Mouse (Mus musculus) liver, embryonic 15.5 days (tissue): ENCODE measurements at regions not wholly inside any gene's neighbourhood (a gene's known extent, or its start where the extent isn't known, plus 50 kb on each side); places are given as distances from the start of the nearest gene placed in this dataset.

Experiments
- ATAC-seq: fragments of 200-750 bp; cut with Nextera tagmentation; 2 replicates; pipeline ENCODE4 v1.8.0; 2017; ENCODE audit warnings: moderate number of reproducible peaks, mild to moderate bottlenecking, moderate library complexity; ENCODE audit not compliant: insufficient read depth
- H3K27ac ChIP-seq: fragments of 300-500 bp; sonication (generic); replicated peaks from 2 replicates; pipeline ENCODE4 v1.5.1; 2015; ENCODE audit warnings: mild to moderate bottlenecking, inconsistent platforms
- H3K27me3 ChIP-seq: fragments of 300-500 bp; sonication (generic); 2 replicates; pipeline ENCODE4 v1.6.1; 2015; ENCODE audit warnings: mild to moderate bottlenecking, inconsistent platforms
- H3K36me3 ChIP-seq: fragments of 300-500 bp; sonication (generic); replicated peaks from 2 replicates; pipeline ENCODE4 v1.6.1; 2015; ENCODE audit warnings: moderate library complexity, mild to moderate bottlenecking, inconsistent platforms
- H3K4me1 ChIP-seq: fragments of 300-500 bp; sonication (generic); replicated peaks from 2 replicates; pipeline ENCODE4 v1.6.1; 2015; ENCODE audit warnings: inconsistent platforms
- H3K4me2 ChIP-seq: fragments of 300-500 bp; sonication (generic); 2 replicates; pipeline ENCODE4 v1.6.1; 2015; ENCODE audit warnings: moderate library complexity, mild to moderate bottlenecking, inconsistent platforms
- H3K4me3 ChIP-seq: fragments of 300-500 bp; sonication (generic); replicated peaks from 2 replicates; pipeline ENCODE4 v1.5.1; 2015; ENCODE audit warnings: mild to moderate bottlenecking, inconsistent platforms
- H3K9ac ChIP-seq: fragments of 300-500 bp; sonication (generic); 2 replicates; pipeline ENCODE4 v1.6.1; 2015; ENCODE audit warnings: moderate library complexity, mild to moderate bottlenecking, inconsistent platforms
- H3K9me3 ChIP-seq: fragments of 300-500 bp; sonication (generic); replicated peaks from 2 replicates; pipeline ENCODE4 v1.6.1; 2016; ENCODE audit warnings: inconsistent platforms
- WGBS: fragments of 180-500 bp; shearing (Covaris S2); methylation state at CpG from one replicate; pipeline ENCODE4 v1.1.7; 2015; ENCODE audit warnings: mixed read lengths; ENCODE audit not compliant: insufficient replicate concordance; 5-methylcytosine and 5-hydroxymethylcytosine counted together

- H3K4me3 ChIP-seq = no peak overlapping the region
- 58% methylated on average over 2 of the region's 2 CpGs for WGBS
- H3K27me3 ChIP-seq = no peaks in the 10 kb centered on the region
- no peak overlapping the region for H3K9ac ChIP-seq
- H3K4me1 ChIP-seq = no peaks in the 10 kb centered on the region
- no peaks in the 10 kb centered on the region for H3K9me3 ChIP-seq
- ATAC-seq = no peak
- no peaks in the 10 kb centered on the region for H3K36me3 ChIP-seq
- no peak overlapping the region for H3K4me2 ChIP-seq
- no peak overlapping the region for H3K27ac ChIP-seq
These were observed 136.6 kb downstream of the Sp3 start for GRCm38 (mm10) chr2:72843610-72844009.

GRCm38 (mm10) chr2:72849441-72850192, 130.6 kb downstream of the Sp3 start:
- no peaks in the 10 kb centered on the region for H3K27me3 ChIP-seq
- H3K4me1 ChIP-seq = no peaks in the 10 kb centered on the region; the same call in 1 of the 2 replicates
- H3K4me2 ChIP-seq = no peak overlapping the region; the same call in 1 of the 2 replicates
- H3K27ac ChIP-seq = no peak overlapping the region
- H3K9me3 ChIP-seq = no peaks in the 10 kb centered on the region
- H3K4me3 ChIP-seq = no peak overlapping the region
- 39% methylated on average over 12 of the region's 12 CpGs for WGBS
- no peak for ATAC-seq
- no peaks in the 10 kb centered on the region for H3K36me3 ChIP-seq
- H3K9ac ChIP-seq = no peak overlapping the region

GRCm38 (mm10) chr2:72852509-72852908, 127.7 kb downstream of the Sp3 start:
- no peaks in the 10 kb centered on the region for H3K36me3 ChIP-seq
- no peak overlapping the region for H3K27ac ChIP-seq
- WGBS = 27% methylated on average over 4 of the region's 4 CpGs
- H3K4me1 ChIP-seq = no peaks in the 10 kb centered on the region; the same call in 1 of the 2 replicates
- no peak for ATAC-seq
- no peak overlapping the region for H3K9ac ChIP-seq
- H3K9me3 ChIP-seq = no peaks in the 10 kb centered on the region
- H3K4me2 ChIP-seq = no peak overlapping the region
- no peaks in the 10 kb centered on the region for H3K27me3 ChIP-seq
- no peak overlapping the region for H3K4me3 ChIP-seq

GRCm38 (mm10) chr2:72855276-72855970, 124.8 kb downstream of the Sp3 start:
- no peaks in the 10 kb centered on the region for H3K4me1 ChIP-seq
- no peaks in the 10 kb centered on the region for H3K36me3 ChIP-seq
- H3K9ac ChIP-seq = no peak overlapping the region
- no peaks in the 10 kb centered on the region for H3K27me3 ChIP-seq
- 61% methylated on average over 11 of the region's 11 CpGs for WGBS
- H3K27ac ChIP-seq = no peak overlapping the region
- no peak for ATAC-seq
- no peaks in the 10 kb centered on the region for H3K9me3 ChIP-seq
- no peak overlapping the region for H3K4me2 ChIP-seq
- no peak overlapping the region for H3K4me3 ChIP-seq

DNA sequence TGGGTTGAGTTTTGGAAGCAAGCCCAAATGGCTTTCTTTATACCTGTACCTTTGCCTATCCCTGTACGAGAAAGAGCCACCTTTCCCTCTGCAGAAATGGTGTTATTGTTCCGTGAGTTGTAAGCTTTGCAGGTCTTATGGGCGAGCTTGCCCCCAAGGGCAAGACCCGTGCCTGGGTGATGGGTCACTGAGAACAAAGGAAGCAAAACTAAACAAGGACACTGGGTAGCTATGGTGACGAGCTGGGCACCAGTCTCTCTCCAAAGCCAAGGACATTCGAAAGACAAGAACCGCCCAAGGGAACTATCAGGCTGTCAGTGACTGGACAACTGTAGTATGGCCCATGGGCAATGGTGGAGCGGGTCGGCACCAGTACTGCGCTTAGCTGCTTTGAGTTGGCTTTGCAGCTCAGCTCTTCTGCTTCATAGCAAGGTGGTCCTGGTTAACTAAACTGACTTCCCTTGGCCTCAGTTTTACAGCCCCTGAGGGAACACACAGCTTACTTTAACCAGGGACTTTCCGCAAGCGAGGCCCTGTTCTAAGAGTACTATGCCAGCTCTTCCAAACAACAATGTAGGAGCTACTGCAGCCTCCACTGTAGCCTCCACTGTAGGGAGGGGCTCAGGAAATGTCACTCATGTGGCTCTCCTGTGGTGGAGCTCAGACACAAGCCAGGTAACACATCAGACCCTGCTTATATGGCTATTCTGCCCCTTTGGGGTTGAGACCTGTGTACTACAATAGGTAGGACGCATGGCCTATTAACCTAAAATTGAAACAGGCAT, 124.1 kb downstream of the Sp3 start:
- Histone ChIP-seq H3K27me3 (no peaks in the 10 kb centered on the region), H3K9me3 (no peaks in the 10 kb centered on the region), H3K4me2 (no peak overlapping the region), H3K36me3 (no peaks in the 10 kb centered on the region), H3K4me3 (no peak overlapping the region), H3K9ac (no peak overlapping the region), H3K4me1 (no peaks in the 10 kb centered on the region), H3K27ac (no peak overlapping the region)
- ATAC-seq = no peak
- WGBS = 74% methylated on average over 13 of the region's 13 CpGs

DNA sequence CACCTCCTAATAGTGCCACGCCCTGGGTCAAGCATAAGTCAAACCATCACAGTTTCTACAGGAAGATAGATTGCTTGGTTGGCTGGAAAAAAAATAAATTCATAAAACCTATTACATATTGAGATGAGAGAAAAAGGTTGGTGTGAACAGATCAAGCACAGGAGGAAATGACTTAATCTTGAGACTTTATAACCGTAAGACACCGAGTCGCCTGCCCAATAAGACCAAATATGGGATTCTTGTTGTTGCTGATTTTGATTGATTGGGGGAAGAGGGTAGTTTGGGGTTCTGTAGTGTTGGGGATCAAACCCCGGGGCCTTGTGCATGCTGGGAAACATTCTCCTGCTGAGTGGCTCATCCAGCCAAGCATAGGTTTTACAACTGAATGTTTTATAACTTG, 122.9 kb downstream of the Sp3 start:
- Histone ChIP-seq H3K27me3 (no peaks in the 10 kb centered on the region), H3K4me1 (no peaks in the 10 kb centered on the region), H3K27ac (no peak overlapping the region), H3K4me2 (no peak overlapping the region), H3K36me3 (no peaks in the 10 kb centered on the region), H3K9me3 (no peaks in the 10 kb centered on the region), H3K4me3 (no peak overlapping the region), H3K9ac (no peak overlapping the region)
- ATAC-seq = no peak
- WGBS = 75% methylated on average over 5 of the region's 5 CpGs

DNA sequence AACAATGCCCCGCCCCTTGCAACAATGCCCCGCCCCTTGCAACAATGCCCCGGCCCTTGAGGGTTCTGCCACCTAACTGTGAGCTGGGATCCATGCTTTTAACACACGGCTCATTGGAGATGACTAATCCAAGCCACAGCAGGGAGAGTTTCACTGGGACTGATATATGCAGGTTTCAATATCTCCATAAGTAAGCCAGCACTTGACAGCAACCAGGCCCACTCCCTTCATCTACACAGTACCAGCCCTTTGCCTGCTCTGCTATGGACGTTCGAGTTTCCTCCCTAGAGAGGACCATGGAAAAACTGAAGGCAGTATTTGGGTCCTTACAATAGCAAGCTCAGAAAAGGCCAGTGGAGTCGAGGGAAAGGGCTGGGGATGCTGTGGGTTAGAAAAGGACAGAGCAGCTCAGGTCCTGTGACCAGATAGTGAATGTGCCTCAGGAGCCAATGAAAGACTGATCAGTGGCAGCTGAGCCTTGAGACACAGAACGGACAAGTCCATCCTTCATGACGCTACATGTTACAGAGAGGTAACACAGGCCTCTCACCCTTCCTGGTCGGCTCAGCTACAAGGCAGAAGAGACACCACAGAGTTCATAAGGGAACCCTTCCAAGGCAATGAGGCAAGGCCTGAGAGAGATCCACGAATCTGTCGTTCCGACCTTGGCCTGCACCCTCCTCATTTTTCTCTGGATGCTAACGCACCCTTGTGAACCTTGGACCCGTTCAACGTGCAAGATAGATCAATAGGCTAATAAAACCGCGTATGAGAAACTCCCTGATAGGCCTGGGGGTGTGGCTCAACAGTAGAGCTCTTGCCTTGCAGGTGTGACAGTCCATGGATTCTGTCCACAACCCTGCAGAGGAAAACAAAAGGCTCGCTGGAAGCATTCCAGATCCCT, 114.5 kb downstream of the Sp3 start:
- Histone ChIP-seq H3K9me3 (no peaks in the 10 kb centered on the region), H3K9ac (no peak overlapping the region), H3K4me3 (no peak overlapping the region), H3K27ac (no peak overlapping the region), H3K4me2 (no peak overlapping the region), H3K36me3 (no peaks in the 10 kb centered on the region), H3K27me3 (no peaks in the 10 kb centered on the region), H3K4me1 (no peaks in the 10 kb centered on the region)
- 52% methylated on average over 19 of the region's 19 CpGs for WGBS
- no peak for ATAC-seq

- no peak overlapping the region for H3K4me2 ChIP-seq
- 55% methylated on average over 2 of the region's 2 CpGs for WGBS
- no peak for ATAC-seq
These were observed 113.9 kb downstream of the Sp3 start for GRCm38 (mm10) chr2:72866366-72866688.

GRCm38 (mm10) chr2:72868173-72868572, 112.1 kb downstream of the Sp3 start:
- H3K4me2 ChIP-seq = no peak overlapping the region
- no peak overlapping the region for H3K4me3 ChIP-seq
- H3K4me1 ChIP-seq = no peaks in the 10 kb centered on the region
- no peak overlapping the region for H3K27ac ChIP-seq
- H3K9me3 ChIP-seq = no peaks in the 10 kb centered on the region
- ATAC-seq = no peak
- H3K36me3 ChIP-seq = no peaks in the 10 kb centered on the region
- WGBS = 72% methylated on average over 3 of the region's 3 CpGs
- no peak overlapping the region for H3K9ac ChIP-seq
- H3K27me3 ChIP-seq = no peaks in the 10 kb centered on the region

More at GRCm38 (mm10) chr2:72866366-72866688, 113.9 kb downstream of the Sp3 start:
- Histone ChIP-seq H3K27me3 (no peaks in the 10 kb centered on the region), H3K4me1 (no peaks in the 10 kb centered on the region), H3K36me3 (no peaks in the 10 kb centered on the region), H3K27ac (no peak overlapping the region), H3K4me3 (no peak overlapping the region), H3K9ac (no peak overlapping the region), H3K9me3 (no peaks in the 10 kb centered on the region)

GRCm38 (mm10) chr2:72871836-72872235, 108.4 kb downstream of the Sp3 start:
- ATAC-seq = no peak
- H3K4me3 ChIP-seq = no peak overlapping the region
- no peak overlapping the region for H3K27ac ChIP-seq
- H3K9ac ChIP-seq = no peak overlapping the region
- no peak overlapping the region for H3K4me2 ChIP-seq
- H3K36me3 ChIP-seq = no peaks in the 10 kb centered on the region
- H3K27me3 ChIP-seq = no peaks in the 10 kb centered on the region; the same call in 1 of the 2 replicates
- no peaks in the 10 kb centered on the region for H3K4me1 ChIP-seq
- no peaks in the 10 kb centered on the region for H3K9me3 ChIP-seq
- 55% methylated on average over 5 of the region's 5 CpGs for WGBS
